Mouse (Mus musculus) spleen, adult 2 months (tissue): ENCODE results near the gene Gpc6. TPM values are rescaled to one million over a fixed set of nuclear protein-coding genes. Genes with fewer than 3 reads are reported as not detected.

Experiments used
- DNase-seq, 2 experiments: peaks; one replicate each; pipeline versions ENCODE4 v3.0.0 to v3.0.0-alpha.2; 2012 to 2021; ENCODE audit warnings: low spot score in 2 of 2, low read depth in 1 of 2
- H3K27ac ChIP-seq: fragments of 200-500 bp; 2 replicates; pipeline ENCODE4 v1.5.1; 2012; ENCODE audit warnings: low read length, inconsistent platforms; ENCODE audit not compliant: insufficient read depth
- H3K27me3 ChIP-seq: fragments of 200-500 bp; 2 replicates; pipeline ENCODE4 v1.6.1; 2012; ENCODE audit warnings: mild to moderate bottlenecking, moderate library complexity, low read length, inconsistent platforms; ENCODE audit not compliant: control insufficient read depth, insufficient read depth
- H3K36me3 ChIP-seq: fragments of 200-500 bp; 2 replicates; pipeline ENCODE4 v1.6.1; 2012; ENCODE audit warnings: mild to moderate bottlenecking, low read length, inconsistent platforms; ENCODE audit not compliant: control insufficient read depth, insufficient read depth
- H3K4me1 ChIP-seq: fragments of 200-500 bp; 2 replicates; pipeline ENCODE4 v1.6.1; 2011; ENCODE audit warnings: inconsistent platforms; ENCODE audit not compliant: control insufficient read depth, insufficient read depth, insufficient read length
- H3K4me3 ChIP-seq: fragments of 200-500 bp; 2 replicates; pipeline ENCODE4 v1.5.1; 2011; ENCODE audit warnings: mild to moderate bottlenecking, inconsistent platforms; ENCODE audit not compliant: insufficient read depth, insufficient read length; ENCODE audit errors: extremely low read depth
- CTCF ChIP-seq: fragments of 200-500 bp; IDR thresholded peaks from 2 replicates; pipeline ENCODE4 v1.5.1; 2011; ENCODE audit warnings: mild to moderate bottlenecking, inconsistent platforms; ENCODE audit not compliant: insufficient read depth, insufficient read length, insufficient replicate concordance; ENCODE audit errors: extremely low read depth
- POLR2A ChIP-seq: fragments of 200-500 bp; IDR thresholded peaks from 2 replicates; pipeline ENCODE4 v1.6.1; 2011; ENCODE audit warnings: low read depth, low read length, inconsistent platforms
- WGBS: fragments of 180-500 bp; shearing (Covaris S2); methylation state at CpG from one replicate; pipeline ENCODE4 v1.1.7; 2018; 5-methylcytosine and 5-hydroxymethylcytosine counted together
- polyA plus RNA-seq: library from polyadenylated mRNA; depleted of rRNA; stranded (reverse); fragments of >200 nt; gene quantifications from 2 replicates; pipeline ENCODE4 v1.2.3, GENCODE M21; 2012

Gene Gpc6
- polyA plus RNA-seq, 1 experiment, result 0.67 TPM

GRCm38 (mm10) chr14:116925691-116926403 lies 732 bp downstream of the Gpc6 start:
- Histone ChIP-seq H3K4me1 (no peaks in the 10 kb centered on the region), H3K4me3 (peak overlapping the region; percentile 20; the same call in 1 of the 2 replicates), H3K36me3 (no peaks in the 10 kb centered on the region), H3K27ac (no peak overlapping the region), H3K27me3 (peaks cover 6% of the 10 kb centered on the region)
- TF ChIP-seq POLR2A (no peak), CTCF (no peak)
- DNase-seq, result no peak
- 2% methylated on average over 58 of the region's 58 CpGs for WGBS

GRCm38 (mm10) chr14:116926404-116927171 lies 1.5 kb downstream of the Gpc6 start:
- no peaks in the 10 kb centered on the region for H3K4me1 ChIP-seq
- H3K4me3 ChIP-seq, result peak overlapping the region; percentile 27; the same call in 1 of the 2 replicates
- 2% methylated on average over 52 of the region's 52 CpGs for WGBS

GRCm38 (mm10) chr14:116927341-116928315 lies 2.5 kb downstream of the Gpc6 start:
- no peak for DNase-seq
- WGBS, result 12% methylated on average over 21 of the region's 21 CpGs
- no peaks in the 10 kb centered on the region for H3K4me1 ChIP-seq
- peaks cover 6% of the 10 kb centered on the region for H3K27me3 ChIP-seq
- no peak overlapping the region for H3K27ac ChIP-seq
- TF ChIP-seq CTCF (no peak), POLR2A (no peak)
- no peak overlapping the region for H3K4me3 ChIP-seq
- no peaks in the 10 kb centered on the region for H3K36me3 ChIP-seq

More at GRCm38 (mm10) chr14:116926404-116927171, 1.5 kb downstream of the Gpc6 start:
- Histone ChIP-seq H3K27me3 (peaks cover 6% of the 10 kb centered on the region), H3K27ac (no peak overlapping the region; the same call in 1 of the 2 replicates), H3K36me3 (no peaks in the 10 kb centered on the region)
- DNase-seq, result no peak
- no peak for TF ChIP-seq CTCF
- TF ChIP-seq POLR2A, result no peak

- Histone ChIP-seq H3K4me3 (no peak overlapping the region), H3K27ac (no peak overlapping the region), H3K4me1 (no peaks in the 10 kb centered on the region), H3K36me3 (no peaks in the 10 kb centered on the region), H3K27me3 (peaks cover 6% of the 10 kb centered on the region)
- DNase-seq, result no peak
- TF ChIP-seq POLR2A (no peak), CTCF (no peak)
- WGBS, result 58% methylated on average over 2 of the region's 2 CpGs
Measured at GRCm38 (mm10) chr14:116928395-116928794, 3.3 kb downstream of the Gpc6 start.

- Histone ChIP-seq H3K27ac (no peak overlapping the region), H3K36me3 (no peaks in the 10 kb centered on the region), H3K4me3 (no peak overlapping the region), H3K4me1 (no peaks in the 10 kb centered on the region), H3K27me3 (peaks cover 6% of the 10 kb centered on the region)
- WGBS, result 72% methylated on average over 7 of the region's 7 CpGs
- no peak for DNase-seq
- TF ChIP-seq POLR2A (no peak), CTCF (no peak)
Measured at GRCm38 (mm10) chr14:116928796-116929529, 3.8 kb downstream of the Gpc6 start.

- Histone ChIP-seq H3K4me1 (no peaks in the 10 kb centered on the region), H3K27me3 (no peaks in the 10 kb centered on the region), H3K4me3 (no peak overlapping the region), H3K27ac (no peak overlapping the region), H3K36me3 (no peaks in the 10 kb centered on the region)
- TF ChIP-seq CTCF (no peak), POLR2A (no peak)
- 73% methylated on average over 5 of the region's 5 CpGs for WGBS
- DNase-seq, result no peak
Measured at GRCm38 (mm10) chr14:116933825-116934224, 8.7 kb downstream of the Gpc6 start.
